Mouse (Mus musculus) spleen, postnatal 4 days (tissue): ENCODE measurements at regions not wholly inside any gene's neighbourhood (a gene's known extent, or its start where the extent isn't known, plus 50 kb on each side); places are given as distances from the start of the nearest gene placed in this dataset.

Source experiments
- DNase-seq, 2 experiments: peaks; one replicate each; pipeline ENCODE4 v3.0.0; 2022; ENCODE audit warnings: low spot score in 2 of 2

GRCm38 (mm10) chr10:84310653-84311052 is 129.7 kb downstream of the Nuak1 start:
- DNase-seq, result no peak

GRCm38 (mm10) chr10:84312656-84313055 is 127.7 kb downstream of the Nuak1 start:
- no peak for DNase-seq

- DNase-seq, result no peak
Measured at GRCm38 (mm10) chr10:84316857-84317256, 123.5 kb downstream of the Nuak1 start.

GRCm38 (mm10) chr10:84317960-84318359 is 122.4 kb downstream of the Nuak1 start:
- no peak for DNase-seq
